ENCODE assay signal across 29 mouse cellular contexts in the genomic region with DNA sequence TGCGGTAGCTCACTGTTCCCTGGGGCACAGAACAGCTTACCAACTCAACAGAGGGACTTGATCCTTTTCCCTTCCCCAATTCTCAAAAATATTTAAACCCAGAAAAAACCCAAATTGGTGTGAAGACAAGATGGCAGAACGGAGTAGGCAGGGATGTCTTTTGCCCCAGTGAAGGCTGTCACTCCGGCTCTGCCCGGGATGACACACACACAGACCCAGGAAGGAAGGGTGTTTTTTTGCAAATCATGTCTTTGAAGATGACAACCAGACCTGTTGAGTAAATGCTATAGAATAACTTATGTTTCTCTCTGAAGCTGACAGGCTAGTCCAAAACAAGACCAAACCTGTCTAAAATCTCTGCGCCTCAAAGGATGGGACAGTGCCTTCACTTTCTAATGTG.
DNase-seq lines count a peak whose midpoint lies in the region; ATAC-seq and TF ChIP-seq lines count a peak whose summit lies in the region.
"Had no signal": no experiment of that assay in that cellular context is flagged by ENCODE, and none has a peak within 500 bp of the region (broad histone marks: within the 10 kb centered on the region; RNA-seq: fewer than 3 reads in every experiment).

No protein-coding gene starts in this region.

- no peak for TF ChIP-seq EP300 in lung, postnatal 0 days (IDR thresholded peaks at IDR 0.05)

- H3K27me3 ChIP-seq in embryonic facial prominence, embryonic 14.5 days (replicated peaks; ENCODE audit: control insufficient read depth, insufficient read depth, low read length): no peaks in the 10 kb centered on the region
- H3K27me3 ChIP-seq in lung, postnatal 0 days (replicated peaks; ENCODE audit: insufficient read depth, low read length): no peaks in the 10 kb centered on the region
- H3K27me3 ChIP-seq: hindbrain, embryonic 13.5 days; Patski had no signal

- TF ChIP-seq CTCF in lung, postnatal 0 days (IDR thresholded peaks at IDR 0.05): no peak

- no peak overlapping the region for H3K4me3 ChIP-seq in embryonic facial prominence, embryonic 14.5 days (ENCODE audit: low read depth, low read length)
- no peak overlapping the region for H3K4me3 ChIP-seq in lung, postnatal 0 days (ENCODE audit: low read depth, low read length)
- H3K4me3 ChIP-seq: forebrain, embryonic 12.5 days; hindbrain, embryonic 13.5 days had no signal

- H3K4me2 ChIP-seq in embryonic facial prominence, embryonic 14.5 days (ENCODE audit: low read depth, low read length): no peak overlapping the region
- no peak overlapping the region for H3K4me2 ChIP-seq in lung, postnatal 0 days (replicated peaks; ENCODE audit: low read depth, low read length)
- H3K4me2 ChIP-seq: forebrain, embryonic 12.5 days; heart, embryonic 11.5 days; hindbrain, embryonic 13.5 days had no signal

- DNase-seq in CD4-positive helper T cell, adult 2 months (ENCODE audit: low read depth, low spot score): peak; percentile 46
- DNase-seq in T-cell, adult 2 months (ENCODE audit: low spot score): peak; percentile 46
- no peak for DNase-seq in embryonic facial prominence, embryonic 14.5 days (ENCODE audit: low spot score)
- peak; percentile 66 for DNase-seq in naive thymus-derived CD4-positive, alpha-beta T cell, adult 2 months (ENCODE audit: low read depth)
- no peak for DNase-seq in lung, postnatal 0 days (ENCODE audit: low spot score)
- no peak for DNase-seq in adrenal gland, adult 18-20 months (ENCODE audit: low spot score in 2 of 2)
- DNase-seq in thymus, postnatal 25 days: no peak
- DNase-seq: adrenal gland, postnatal 36 days; B cell, adult 2 months; cerebellum, adult 8-10 months; cerebellum, postnatal 25 days; forebrain, postnatal 0 days; gastrocnemius, postnatal 14 days; heart, adult 18-20 months; heart, postnatal 4 days; kidney, adult 8-10 months; kidney, postnatal 10 days; lung, adult 2 months; lung, postnatal 14 days; midbrain, embryonic 14.5 days; right cerebral cortex, adult 18-20 months; right cerebral cortex, postnatal 4 days; thymus, postnatal 4 days had no signal

- WGBS in embryonic facial prominence, embryonic 14.5 days: 70% methylated on average over 5 of the region's 5 CpGs
- 88% methylated on average over 5 of the region's 5 CpGs for WGBS in lung, postnatal 0 days

- H3K27ac ChIP-seq in embryonic facial prominence, embryonic 14.5 days (replicated peaks; ENCODE audit: low read depth, low read length): 0 out of 2 replicates have a peak overlapping the region, but pooled peaks have one; percentile 44
- no peak overlapping the region for H3K27ac ChIP-seq in lung, postnatal 0 days (ENCODE audit: low read length)
- H3K27ac ChIP-seq: forebrain, embryonic 12.5 days; hindbrain, embryonic 13.5 days; liver, embryonic 14.5 days had no signal

- H3K4me1 ChIP-seq in embryonic facial prominence, embryonic 14.5 days (ENCODE audit: control insufficient read depth, insufficient read depth, low read length): peaks cover 5% of the 10 kb centered on the region; the same call in 1 of the 2 replicates
- no peaks in the 10 kb centered on the region for H3K4me1 ChIP-seq in lung, postnatal 0 days (ENCODE audit: insufficient read depth, low read depth, low read length)

- no peaks in the 10 kb centered on the region for H3K9me3 ChIP-seq in embryonic facial prominence, embryonic 14.5 days (ENCODE audit: control insufficient read depth, low read length)
- no peaks in the 10 kb centered on the region for H3K9me3 ChIP-seq in lung, postnatal 0 days (ENCODE audit: low read length)
- H3K9me3 ChIP-seq: forebrain, embryonic 12.5 days had no signal

- 0 out of 2 replicates have a peak, but pooled peaks have one; percentile 6 for ATAC-seq in embryonic facial prominence, embryonic 14.5 days (ENCODE audit: low read depth)
- no peak for ATAC-seq in lung, postnatal 0 days
- ATAC-seq: forebrain, postnatal 0 days; intestine, embryonic 16.5 days; Patski had no signal

- no peak overlapping the region for H3K9ac ChIP-seq in embryonic facial prominence, embryonic 14.5 days (ENCODE audit: low read depth, low read length)
- no peak overlapping the region for H3K9ac ChIP-seq in lung, postnatal 0 days (replicated peaks; ENCODE audit: low read depth)
- H3K9ac ChIP-seq: forebrain, embryonic 12.5 days; forebrain, postnatal 0 days; hindbrain, embryonic 13.5 days; liver, embryonic 14.5 days had no signal

- no peaks in the 10 kb centered on the region for H3K36me3 ChIP-seq in embryonic facial prominence, embryonic 14.5 days (ENCODE audit: control insufficient read depth, insufficient read depth, low read length)
- peaks cover 17% of the 10 kb centered on the region; the same call in 1 of the 2 replicates for H3K36me3 ChIP-seq in lung, postnatal 0 days (ENCODE audit: insufficient read depth, low read length)
- H3K36me3 ChIP-seq: forebrain, embryonic 12.5 days had no signal

Comparison
In these comparisons a context has a peak if more than half of its experiments do, and no peak if none do; other contexts are left out.
1. DNase-seq: peak in CD4-positive helper T cell, adult 2 months (single experiment), T-cell, adult 2 months (single experiment) and naive thymus-derived CD4-positive, alpha-beta T cell, adult 2 months (single experiment); none in embryonic facial prominence, embryonic 14.5 days (single experiment), lung, postnatal 0 days (single experiment), adrenal gland, adult 18-20 months (0 of 2) and thymus, postnatal 25 days (single experiment).